In the genomic region with DNA sequence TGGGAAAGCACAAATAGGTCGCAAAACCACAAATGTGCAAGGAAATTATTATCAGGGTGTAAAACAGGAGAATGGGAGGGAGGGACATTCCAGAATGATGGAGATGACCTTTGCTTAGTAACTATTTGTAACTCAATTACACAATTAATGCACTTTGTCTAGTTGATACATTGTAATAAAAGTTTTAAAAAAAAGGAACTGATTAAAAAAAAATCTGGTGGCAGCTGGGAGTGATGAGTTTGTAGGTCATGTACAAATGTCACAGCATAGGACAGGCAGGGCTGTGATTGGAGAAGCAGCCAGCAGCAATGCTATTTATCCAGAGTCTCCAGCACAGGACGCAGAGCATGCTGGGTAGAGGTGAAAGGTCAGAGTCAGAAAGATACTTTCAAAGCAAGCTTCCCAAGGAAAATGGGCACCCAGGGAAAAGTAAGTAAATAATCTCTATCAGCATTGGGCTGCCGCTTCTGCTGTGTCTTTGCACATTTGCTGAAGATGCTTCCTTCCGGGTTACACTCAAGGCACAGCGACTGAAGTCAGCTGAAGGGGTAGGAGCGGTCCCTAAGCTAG, we compare ENCODE assay signal across 28 mouse cellular contexts. TPM values are rescaled to one million over a fixed set of nuclear protein-coding genes. Genes with fewer than 3 reads are reported as not detected.
DNase-seq lines count a peak whose midpoint lies in the region; ATAC-seq and TF ChIP-seq lines count a peak whose summit lies in the region.
"Had no signal": no experiment of that assay in that cellular context is flagged by ENCODE, and none has a peak within 500 bp of the region (broad histone marks: within the 10 kb centered on the region; RNA-seq: fewer than 3 reads in every experiment).

A gene (plus strand): TSS at position 346 of the 570 bp plus-strand sequence.

- 72% methylated on average over 6 of the region's 6 CpGs for WGBS in kidney, embryonic 14.5 days
- 87% methylated on average over 6 of the region's 6 CpGs for WGBS in forebrain, embryonic 13.5 days
- WGBS in forebrain, embryonic 10.5 days: 85% methylated on average over 6 of the region's 6 CpGs

- TF ChIP-seq EP300 in MEL (IDR thresholded peaks at IDR 0.05; ENCODE audit: low read depth in 1 of 2, low read length in 2 of 2): no peak

- no peaks in the 10 kb centered on the region for H3K36me3 ChIP-seq in kidney, embryonic 14.5 days (ENCODE audit: control insufficient read depth, insufficient read depth, low read length)
- no peaks in the 10 kb centered on the region for H3K36me3 ChIP-seq in MEL (ENCODE audit: control insufficient read depth in 1 of 2, insufficient read depth in 2 of 2, low read length in 2 of 2)
- H3K36me3 ChIP-seq in forebrain, embryonic 13.5 days (ENCODE audit: poor library complexity, severe bottlenecking): no peaks in the 10 kb centered on the region
- no peaks in the 10 kb centered on the region for H3K36me3 ChIP-seq in forebrain, embryonic 10.5 days (replicated peaks)

- no peak for TF ChIP-seq RAD21 in MEL (IDR thresholded peaks at IDR 0.05; ENCODE audit: low read depth, low read length)

- DNase-seq in adrenal gland, adult 2 months: peak; percentile 20
- no peak for DNase-seq in adrenal gland, adult 8-10 months
- DNase-seq in kidney, postnatal 14 days: peak; percentile 49
- DNase-seq in MEL (ENCODE audit: low read depth, low spot score): peak; percentile 38
- peak; percentile 29 for DNase-seq in mesoderm, embryonic 11.5 days (ENCODE audit: low read depth, low spot score)
- DNase-seq in forebrain, embryonic 10.5 days (ENCODE audit: extremely low spot score, low spot score): no peak
- DNase-seq: cerebellum, adult 9-10 months; gastrocnemius, adult 2 months; heart, postnatal 10 days; layer of hippocampus, adult 9-11 months; midbrain, embryonic 14.5 days; right cerebral cortex, postnatal 14 days had no signal

- H3K4me2 ChIP-seq in kidney, embryonic 14.5 days (replicated peaks; ENCODE audit: low read depth, low read length): no peak within 1 kb of the TSS
- H3K4me2 ChIP-seq in forebrain, embryonic 13.5 days: no peak within 1 kb of the TSS
- H3K4me2 ChIP-seq: heart, embryonic 11.5 days had no signal

- H3K9me3 ChIP-seq in kidney, embryonic 14.5 days (ENCODE audit: control insufficient read depth, low read length): no peaks in the 10 kb centered on the region
- no peaks in the 10 kb centered on the region for H3K9me3 ChIP-seq in MEL (replicated peaks; ENCODE audit: insufficient read depth, low read length)
- H3K9me3 ChIP-seq in forebrain, embryonic 13.5 days (replicated peaks): no peaks in the 10 kb centered on the region
- H3K9me3 ChIP-seq in forebrain, embryonic 10.5 days: no peaks in the 10 kb centered on the region

- no peak within 1 kb of the TSS for H3K4me3 ChIP-seq in kidney, embryonic 14.5 days (ENCODE audit: low read length)
- H3K4me3 ChIP-seq in MEL (ENCODE audit: control insufficient read depth in 1 of 2, insufficient read depth in 1 of 2, low read depth in 2 of 2, low read length in 2 of 2): peak within 1 kb of the TSS; percentile 22 to 39; a peak in 2 of 4 replicates
- H3K4me3 ChIP-seq in forebrain, embryonic 13.5 days: no peak within 1 kb of the TSS
- H3K4me3 ChIP-seq in forebrain, embryonic 10.5 days: no peak within 1 kb of the TSS
- H3K4me3 ChIP-seq: gastrocnemius, adult 2 months; myocyte had no signal

- H3K27me3 ChIP-seq in kidney, embryonic 14.5 days (ENCODE audit: control insufficient read depth, insufficient read depth, low read length): no peaks in the 10 kb centered on the region
- peaks cover 15 to 23% of the 10 kb centered on the region in 2 experiments for H3K27me3 ChIP-seq in MEL (ENCODE audit: control insufficient read depth in 1 of 2, insufficient read depth in 2 of 2, low read length in 2 of 2)
- no peaks in the 10 kb centered on the region for H3K27me3 ChIP-seq in forebrain, embryonic 13.5 days
- H3K27me3 ChIP-seq in forebrain, embryonic 10.5 days (ENCODE audit: poor library complexity, severe bottlenecking): no peaks in the 10 kb centered on the region

- no peak within 1 kb of the TSS for H3K9ac ChIP-seq in kidney, embryonic 14.5 days (ENCODE audit: low read depth, low read length)
- H3K9ac ChIP-seq in MEL (ENCODE audit: control insufficient read depth, low read depth, low read length, poor library complexity, severe bottlenecking): 0 out of 2 replicates have a peak within 1 kb of the TSS, but pooled peaks have one; percentile 9
- H3K9ac ChIP-seq in forebrain, embryonic 13.5 days: no peak within 1 kb of the TSS
- H3K9ac ChIP-seq: liver, embryonic 14.5 days had no signal

- no peaks in the 10 kb centered on the region for H3K79me2 ChIP-seq in MEL (ENCODE audit: control insufficient read depth, insufficient read depth, low read length, poor library complexity)

- no peak for TF ChIP-seq CTCF in MEL (IDR thresholded peaks at IDR 0.05 in 2 of 3, conservative IDR thresholded peaks at IDR 0.05 in 1 of 3; ENCODE audit: control insufficient read depth in 1 of 3, insufficient read depth in 1 of 3, low read depth in 2 of 3, low read length in 3 of 3, poor library complexity in 1 of 3, severe bottlenecking in 1 of 3)

- no peaks in the 10 kb centered on the region for H3K4me1 ChIP-seq in kidney, embryonic 14.5 days (ENCODE audit: control insufficient read depth, insufficient read depth, low read length)
- no peaks in the 10 kb centered on the region for H3K4me1 ChIP-seq in MEL (ENCODE audit: control insufficient read depth in 1 of 2, insufficient read depth in 2 of 2, low read length in 2 of 2)
- no peaks in the 10 kb centered on the region for H3K4me1 ChIP-seq in forebrain, embryonic 13.5 days
- H3K4me1 ChIP-seq in forebrain, embryonic 10.5 days: no peaks in the 10 kb centered on the region

- no peak for ATAC-seq in kidney, embryonic 14.5 days (ENCODE audit: low FRiP score, low TSS enrichment)
- ATAC-seq in forebrain, embryonic 13.5 days: no peak
- ATAC-seq: activated CD4-positive, CD25-positive, alpha-beta regulatory T cell, adult 4 months had no signal

- TF ChIP-seq POLR2A in MEL (IDR thresholded peaks at IDR 0.05; ENCODE audit: control insufficient read depth in 1 of 2, insufficient read depth in 1 of 2, low read depth in 1 of 2, low read length in 2 of 2, poor library complexity in 1 of 2): no peak

- no peak within 1 kb of the TSS for H3K27ac ChIP-seq in kidney, embryonic 14.5 days (ENCODE audit: low read depth, low read length)
- H3K27ac ChIP-seq in MEL (ENCODE audit: control insufficient read depth, low read depth, low read length): no peak within 1 kb of the TSS
- no peak within 1 kb of the TSS for H3K27ac ChIP-seq in forebrain, embryonic 13.5 days
- H3K27ac ChIP-seq in forebrain, embryonic 10.5 days: no peak within 1 kb of the TSS
- H3K27ac ChIP-seq: gastrocnemius, adult 2 months; kidney, postnatal 0 days; liver, embryonic 14.5 days had no signal

TF ChIP-seq in MEL, 35 proteins besides CTCF, POLR2A, EP300 and RAD21:
- TF ChIP-seq NRF1 (IDR thresholded peaks at IDR 0.05; ENCODE audit: insufficient read depth, low read depth, low read length, poor library complexity, severe bottlenecking) (no peak), KAT2A (conservative IDR thresholded peaks at IDR 0.05; ENCODE audit: low read depth, low read length) (no peak), TCF12 (IDR thresholded peaks at IDR 0.05; ENCODE audit: low read depth, low read length) (no peak), SMC3 (IDR thresholded peaks at IDR 0.05; ENCODE audit: low read depth, low read length) (no peak), TAL1 (IDR thresholded peaks at IDR 0.05; ENCODE audit: low read length) (no peak), ZMIZ1 (IDR thresholded peaks at IDR 0.05; ENCODE audit: low read depth, low read length) (no peak), BHLHE40 (IDR thresholded peaks at IDR 0.05; ENCODE audit: borderline replicate concordance, low read depth, low read length) (no peak), CHD1 (IDR thresholded peaks at IDR 0.05; ENCODE audit: low read depth, low read length) (no peak), MEF2A (IDR thresholded peaks at IDR 0.05; ENCODE audit: extremely low read depth, insufficient replicate concordance, low read depth, low read length, poor library complexity, severe bottlenecking) (no peak), ZNF384 (IDR thresholded peaks at IDR 0.05; ENCODE audit: low read depth, low read length) (no peak), GATA1 (IDR thresholded peaks at IDR 0.05; ENCODE audit: low read depth, low read length) (no peak), POLR2AphosphoS5 (IDR thresholded peaks at IDR 0.05; ENCODE audit: borderline replicate concordance, low read depth, low read length) (no peak), ETS1 (IDR thresholded peaks at IDR 0.05; ENCODE audit: low read depth, low read length) (no peak), MAFK (IDR thresholded peaks at IDR 0.05; ENCODE audit: borderline replicate concordance, low read depth, low read length) (no peak), SIN3A (IDR thresholded peaks at IDR 0.05; ENCODE audit: low read length) (no peak), NELFE (IDR thresholded peaks at IDR 0.05; ENCODE audit: low read depth, low read length) (no peak), MYC (IDR thresholded peaks at IDR 0.05; ENCODE audit: low read depth, low read length) (no peak), E2F4 (IDR thresholded peaks at IDR 0.05; ENCODE audit: borderline replicate concordance, low read depth, low read length) (no peak), RCOR1 (IDR thresholded peaks at IDR 0.05; ENCODE audit: low read depth, low read length) (no peak), POLR2AphosphoS2 (IDR thresholded peaks at IDR 0.05; ENCODE audit: low read length) (no peak)

RNA-seq across cellular contexts. Expression of the gene that starts here (rescaled TPM):
- 1 to 10 TPM; 1.8 to 2.0 TPM for total RNA-seq in adrenal gland, adult 2 months (2021)
- polyA plus RNA-seq in adrenal gland, adult 2 months (2012; rRNA removed): 0.07 TPM in 1 of 2 replicates, not detected in the other
- total RNA-seq in adrenal gland, adult 8-10 months (2022): 1 to 10 TPM in 1 of 4 experiments, under 1 TPM in 2, not detected in 1; 0.28 to 1.6 (median 0.81) TPM
- polyA plus RNA-seq in kidney, embryonic 14.5 days (2014; fragmentation: Nextera tagmentation; extraction: Ambion mirVana): not detected in 2 replicates
- total RNA-seq in MEL (2012; rRNA removed): not detected in 2 replicates
- polyA plus RNA-seq in MEL (2012; ENCODE audit: insufficient read depth in 1 of 2, insufficient read length in 2 of 2, low read depth in 1 of 2, low replicate concordance in 2 of 2, missing spikeins in 1 of 2): not detected
- not detected in 2 replicates for polyA plus RNA-seq in forebrain, embryonic 13.5 days (2015; fragmentation: Nextera tagmentation; extraction: Ambion mirVana)
- not detected in 2 replicates for polyA plus RNA-seq in forebrain, embryonic 10.5 days (2016; fragmentation: Nextera tagmentation; extraction: Ambion mirVana)
- total RNA-seq: common myeloid progenitor, adult 5-6 weeks; gastrocnemius, adult 2 months; heart, postnatal 10 days; megakaryocyte progenitor cell, adult 5-6 weeks; neutrophil, adult 5-6 weeks had no signal
- polyA plus RNA-seq: forebrain, embryonic 11.5 days; heart, embryonic 11.5 days; hindbrain, embryonic 11.5 days; kidney, postnatal 0 days; limb, embryonic 11.5 days; lung, embryonic 16.5 days; midbrain, embryonic 14.5 days; myocyte; spleen, adult 2 months; stomach, embryonic 14.5 days had no signal

Comparison
In these comparisons a context has a peak if more than half of its experiments do, and no peak if none do; other contexts are left out.
1. DNase-seq: peak in adrenal gland, adult 2 months (single experiment), kidney, postnatal 14 days (single experiment) and mesoderm, embryonic 11.5 days (single experiment); none in adrenal gland, adult 8-10 months (single experiment) and forebrain, embryonic 10.5 days (single experiment).
2. Peak in DNase-seq, H3K4me3 ChIP-seq and H3K9ac ChIP-seq in MEL; RNA of the gene not detected or under 1 TPM.